Mouse (Mus musculus) c-Kit-positive CD71-positive TER-119-positive erythroid progenitor cells, embryonic 14.5 days (primary cell): ENCODE measurements at regions not wholly inside any gene's neighbourhood (a gene's known extent, or its start where the extent isn't known, plus 50 kb on each side); places are given as distances from the start of the nearest gene placed in this dataset.
"Not testable (repeated sequence)": the region's sequence is repeated elsewhere in the genome, so short reads cannot be mapped to it uniquely, and the experiment has no call there.

Source experiments
- DNase-seq: peaks from one replicate; pipeline ENCODE4 v3.0.0-alpha.2; 2013; ENCODE audit warnings: low spot score

- DNase-seq, result no peak
Observed at GRCm38 (mm10) chr10:111637084-111637735, 131.1 kb downstream of the Phlda1 start.

DNA sequence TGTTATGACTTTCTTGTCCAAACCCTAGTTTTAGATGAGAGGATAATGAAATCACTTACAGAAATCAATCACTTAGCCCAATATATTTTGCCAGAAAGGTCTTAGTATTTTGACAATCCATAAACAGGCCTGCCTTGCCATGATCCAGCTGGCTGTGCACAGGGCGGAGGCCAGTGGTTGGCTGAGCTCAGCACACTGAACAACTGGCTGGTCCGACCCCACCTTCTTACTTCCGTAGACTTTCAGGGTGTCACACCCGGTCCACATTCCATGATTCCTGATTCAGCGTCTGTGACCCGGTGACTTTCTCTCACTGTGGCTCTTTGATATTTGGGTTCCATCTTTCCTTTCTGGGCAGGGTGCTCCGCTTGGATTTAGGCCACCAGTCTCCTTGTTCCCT lies 133.8 kb downstream of the Phlda1 start:
- no peak for DNase-seq

GRCm38 (mm10) chr10:111642683-111643082 lies 136.6 kb downstream of the Phlda1 start:
- no peak for DNase-seq

GRCm38 (mm10) chr10:111653773-111654172 lies 147.7 kb downstream of the Phlda1 start:
- not testable (repeated sequence) for DNase-seq

- no peak for DNase-seq
Observed at GRCm38 (mm10) chr10:111654364-111655226, 148.5 kb downstream of the Phlda1 start.

GRCm38 (mm10) chr10:111658828-111659227 lies 152.7 kb downstream of the Phlda1 start:
- no peak for DNase-seq

GRCm38 (mm10) chr10:111662665-111663064 lies 156.6 kb downstream of the Phlda1 start:
- no peak for DNase-seq

DNA sequence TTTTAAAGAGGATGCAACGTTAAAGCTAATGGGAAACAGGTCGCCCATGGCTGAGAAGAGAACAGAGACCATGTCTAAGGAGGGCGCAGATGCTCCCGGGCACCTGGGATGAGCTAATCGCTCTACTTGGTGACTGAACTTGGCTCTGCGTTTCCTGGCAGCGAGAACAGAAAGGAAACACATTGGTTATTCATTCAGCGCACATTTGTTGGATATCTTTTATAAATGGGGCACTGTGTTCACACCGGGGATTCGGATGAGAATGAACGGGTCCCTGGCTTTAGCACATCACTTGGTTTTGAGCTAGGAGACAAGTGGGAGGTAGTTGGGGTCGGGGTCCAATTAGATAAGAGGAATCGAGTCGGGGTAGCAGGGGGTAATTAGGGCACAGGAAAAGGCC lies 159.7 kb downstream of the Phlda1 start:
- DNase-seq, result no peak

DNA sequence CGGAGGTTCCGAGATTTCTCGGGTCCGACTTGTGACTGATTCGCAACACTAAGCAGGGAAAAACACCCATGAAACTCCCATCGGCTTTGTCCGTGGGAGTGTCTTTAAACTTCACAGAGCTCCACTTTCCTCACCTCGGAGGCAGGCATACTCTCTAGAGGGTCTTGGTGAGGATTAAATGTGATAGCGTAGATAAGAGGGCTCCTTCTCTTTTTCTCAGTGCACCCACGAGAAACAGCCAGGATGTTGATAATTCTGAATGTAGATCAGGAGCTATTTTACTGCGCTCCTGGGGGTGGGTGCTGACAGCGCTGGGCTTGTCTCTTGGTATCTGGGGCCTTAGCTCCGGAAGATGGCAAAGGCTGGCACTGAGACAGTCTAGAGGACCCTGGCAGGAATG lies 160.9 kb downstream of the Phlda1 start:
- DNase-seq, result no peak

GRCm38 (mm10) chr10:111668639-111669038 lies 162.6 kb downstream of the Phlda1 start:
- DNase-seq, result peak; percentile 19

DNA sequence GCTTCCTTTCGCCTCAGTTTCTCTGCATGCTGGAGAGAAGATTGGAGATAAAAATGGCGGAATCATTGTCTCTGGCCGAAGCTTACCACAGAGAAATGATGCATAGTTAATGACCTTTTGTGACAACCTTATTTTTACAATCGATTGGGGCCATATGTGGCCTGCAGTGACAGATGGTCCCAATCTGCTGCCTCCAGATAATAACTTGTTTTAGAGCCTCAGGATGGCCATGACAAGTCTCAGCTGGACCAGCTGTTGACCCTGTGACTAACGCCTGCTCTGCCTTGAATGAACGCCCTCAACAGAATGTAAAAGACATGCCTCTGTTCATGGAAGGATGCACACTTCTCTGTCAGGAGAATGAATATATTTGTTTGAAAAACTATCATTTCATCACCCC lies 163.6 kb downstream of the Phlda1 start:
- no peak for DNase-seq

DNA sequence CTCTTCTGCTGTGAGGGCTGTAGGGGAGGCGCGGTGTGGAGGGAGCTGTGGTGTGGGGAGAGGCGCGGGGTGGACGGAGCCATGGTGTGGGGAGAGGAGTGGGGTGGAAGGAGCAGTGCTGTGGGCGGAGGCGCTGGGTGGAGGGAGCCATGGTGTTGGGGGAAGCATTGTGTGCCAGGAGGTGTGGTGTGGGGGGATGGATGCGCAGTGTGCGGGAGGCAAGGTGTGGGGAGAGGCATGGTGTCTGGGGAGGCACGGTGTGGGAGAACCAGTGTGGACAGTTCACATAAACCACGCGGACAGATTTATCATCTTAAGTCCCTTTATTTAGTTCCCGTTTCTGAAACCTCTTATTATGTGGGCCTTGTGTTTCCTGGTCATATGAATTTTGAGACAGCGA lies 164.6 kb downstream of the Phlda1 start:
- DNase-seq, result no peak

GRCm38 (mm10) chr10:111672454-111673316 lies 166.6 kb downstream of the Phlda1 start:
- no peak for DNase-seq

DNA sequence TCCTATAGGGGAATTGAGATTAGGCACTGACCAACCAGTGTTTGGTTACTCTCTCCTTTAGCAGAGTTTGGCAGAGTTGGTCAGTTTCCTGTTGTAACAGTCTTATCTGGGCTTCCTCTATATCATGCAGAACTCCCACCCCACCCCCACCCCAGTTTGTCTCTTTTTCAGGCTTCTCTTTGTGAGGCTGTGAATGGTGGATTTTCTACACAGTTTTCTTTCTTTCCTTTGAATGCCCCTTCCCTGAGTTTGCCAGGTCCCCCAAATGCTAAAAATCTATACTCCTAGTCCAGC lies 167.2 kb downstream of the Phlda1 start:
- no peak for DNase-seq

GRCm38 (mm10) chr10:111676255-111676654 lies 170.2 kb downstream of the Phlda1 start:
- DNase-seq, result no peak

DNA sequence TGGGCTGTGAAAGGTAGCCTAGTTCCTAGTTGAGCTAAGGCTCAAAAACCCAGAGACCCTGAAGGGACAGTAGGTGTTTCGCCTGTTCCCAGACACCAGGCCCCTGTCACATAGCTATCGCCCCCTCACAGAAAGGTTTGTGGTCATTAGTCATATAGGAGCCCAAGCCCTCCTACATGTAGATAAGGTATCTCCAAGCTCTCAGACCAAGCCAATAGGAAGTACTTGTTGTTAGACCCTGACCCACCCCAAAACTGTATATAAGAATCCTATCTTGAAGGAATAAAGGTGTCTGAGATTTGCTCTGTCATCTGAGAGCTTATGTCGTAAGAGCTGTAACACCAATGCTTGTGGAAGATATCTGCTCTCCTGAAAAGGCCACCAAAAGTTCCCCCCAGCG lies 174.8 kb downstream of the Phlda1 start:
- no peak for DNase-seq

DNA sequence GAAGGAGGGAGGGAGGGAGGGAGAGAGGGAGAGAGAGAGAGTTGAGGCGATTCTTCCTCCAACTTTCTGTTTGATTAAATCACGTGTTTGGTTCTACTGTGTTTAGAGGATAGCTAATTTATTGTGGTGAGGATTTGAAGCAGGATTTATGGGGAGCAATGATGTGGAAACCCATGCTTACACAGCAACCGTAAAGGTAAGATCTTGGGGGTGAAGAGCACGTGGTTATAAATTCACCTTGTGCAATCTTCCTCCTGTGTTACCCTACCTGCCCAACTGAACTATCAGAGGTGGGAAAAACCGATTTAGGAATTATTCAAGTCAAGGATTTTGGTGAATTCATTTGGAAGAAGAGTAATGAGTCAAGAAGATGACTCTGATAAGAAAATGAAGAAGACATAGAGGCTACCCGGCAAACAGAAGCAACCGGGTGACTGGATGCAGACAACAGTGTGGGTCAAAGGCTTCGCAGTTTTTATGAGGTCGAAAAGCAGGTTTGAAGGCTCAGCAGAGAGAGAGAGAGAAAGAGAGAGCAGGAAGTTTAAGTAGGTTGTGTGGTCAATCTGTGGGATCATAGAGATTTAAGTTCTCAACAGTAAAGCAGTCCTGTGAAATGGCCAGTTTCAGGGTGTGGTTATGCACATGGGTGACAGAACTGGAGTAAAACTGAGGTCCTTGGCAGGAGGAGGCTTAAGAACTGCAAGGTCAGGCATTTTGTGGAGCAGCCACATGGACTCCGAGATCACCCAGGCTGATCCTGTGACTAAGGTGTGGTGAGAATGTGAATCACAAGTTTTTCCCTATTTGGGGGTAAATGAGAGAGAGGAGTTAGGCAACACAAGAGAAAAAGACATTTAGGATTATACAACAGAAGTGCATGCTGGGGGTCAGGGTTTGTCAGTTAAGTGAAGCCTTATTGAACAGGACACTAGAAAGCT lies 178.6 kb downstream of the Phlda1 start:
- no peak for DNase-seq

DNA sequence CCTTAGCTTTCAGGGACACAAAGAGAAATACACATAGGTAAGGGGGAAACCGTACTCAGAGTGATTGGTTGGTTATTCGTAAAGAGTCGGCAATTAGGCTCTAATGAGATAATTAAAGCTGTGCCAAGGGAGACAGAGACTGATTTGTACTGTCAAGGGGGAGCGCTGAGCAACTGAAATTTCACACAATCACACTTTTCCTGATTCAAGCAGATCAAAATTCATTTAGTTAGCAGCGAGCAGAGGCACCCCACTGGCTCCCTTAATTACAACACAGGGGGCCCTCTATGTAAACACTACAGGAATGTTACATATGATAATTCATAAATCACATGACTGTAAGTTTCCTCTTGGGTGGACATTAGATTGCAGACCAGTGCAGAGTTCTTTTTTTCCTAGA lies 180.5 kb downstream of the Phlda1 start:
- DNase-seq, result no peak

- no peak for DNase-seq
Observed at GRCm38 (mm10) chr10:111689587-111689986, 183.5 kb downstream of the Phlda1 start.

GRCm38 (mm10) chr10:111693762-111694161 lies 187.7 kb downstream of the Phlda1 start:
- no peak for DNase-seq
